Mouse (Mus musculus) hindbrain, embryonic 16.5 days (tissue): ENCODE measurements around the gene Gm49369. TPM values are rescaled to one million over a fixed set of nuclear protein-coding genes. Genes with fewer than 3 reads are reported as not detected.
"Not testable (repeated sequence)": the region's sequence is repeated elsewhere in the genome, so short reads cannot be mapped to it uniquely, and the experiment has no call there.

Source experiments
- ATAC-seq: fragments of 200-750 bp; cut with Nextera tagmentation; 2 replicates; pipeline ENCODE4 v1.8.0; 2017; ENCODE audit warnings: moderate TSS enrichment, moderate library complexity
- H3K27ac ChIP-seq: fragments of 300-500 bp; sonication (generic); 2 replicates; pipeline ENCODE4 v1.5.1; 2014; ENCODE audit warnings: low read depth, mild to moderate bottlenecking, control low read depth, low read length, moderate library complexity
- H3K27me3 ChIP-seq: fragments of 300-500 bp; sonication (generic); replicated peaks from 2 replicates; pipeline ENCODE4 v1.6.1; 2014; ENCODE audit warnings: low read length; ENCODE audit not compliant: control insufficient read depth, insufficient read depth
- H3K36me3 ChIP-seq: fragments of 300-500 bp; sonication (generic); 2 replicates; pipeline ENCODE4 v1.6.1; 2014; ENCODE audit warnings: mild to moderate bottlenecking, low read length, moderate library complexity, mixed read lengths; ENCODE audit not compliant: control insufficient read depth, insufficient read depth
- H3K4me1 ChIP-seq: fragments of 300-500 bp; sonication (generic); 2 replicates; pipeline ENCODE4 v1.6.1; 2014; ENCODE audit warnings: low read depth, low read length; ENCODE audit not compliant: control insufficient read depth, insufficient read depth
- H3K4me2 ChIP-seq: fragments of 300-500 bp; sonication (generic); 2 replicates; pipeline ENCODE4 v1.6.1; 2014; ENCODE audit warnings: mild to moderate bottlenecking, low read length, control low read depth, moderate library complexity
- H3K4me3 ChIP-seq: fragments of 300-500 bp; sonication (generic); 2 replicates; pipeline ENCODE4 v1.5.1; 2014; ENCODE audit warnings: mild to moderate bottlenecking, low read length, control low read depth, moderate library complexity
- H3K9ac ChIP-seq: fragments of 300-500 bp; sonication (generic); 2 replicates; pipeline ENCODE4 v1.6.1; 2014; ENCODE audit warnings: low read depth, mild to moderate bottlenecking, control low read depth, low read length, moderate library complexity
- H3K9me3 ChIP-seq: fragments of 300-500 bp; sonication (generic); 2 replicates; pipeline ENCODE4 v1.6.1; 2014; ENCODE audit warnings: mild to moderate bottlenecking, low read length, moderate library complexity; ENCODE audit not compliant: control insufficient read depth
- WGBS: fragments of 180-500 bp; shearing (Covaris S2); extraction: QIAGEN DNeasy Blood & Tissue Kit; methylation state at CpG from one replicate; pipeline ENCODE4 v1.1.7; 2014; 5-methylcytosine and 5-hydroxymethylcytosine counted together
- polyA plus RNA-seq: library from polyadenylated mRNA; unstranded; fragments of >200 nt; fragmentation: Nextera tagmentation; extraction: Ambion mirVana; gene quantifications from 2 replicates; pipeline ENCODE4 v1.2.1, GENCODE M21; 2015

The Gm49369 gene
- polyA plus RNA-seq, 1 experiment from 2014 or later, result 6.4 TPM

DNA sequence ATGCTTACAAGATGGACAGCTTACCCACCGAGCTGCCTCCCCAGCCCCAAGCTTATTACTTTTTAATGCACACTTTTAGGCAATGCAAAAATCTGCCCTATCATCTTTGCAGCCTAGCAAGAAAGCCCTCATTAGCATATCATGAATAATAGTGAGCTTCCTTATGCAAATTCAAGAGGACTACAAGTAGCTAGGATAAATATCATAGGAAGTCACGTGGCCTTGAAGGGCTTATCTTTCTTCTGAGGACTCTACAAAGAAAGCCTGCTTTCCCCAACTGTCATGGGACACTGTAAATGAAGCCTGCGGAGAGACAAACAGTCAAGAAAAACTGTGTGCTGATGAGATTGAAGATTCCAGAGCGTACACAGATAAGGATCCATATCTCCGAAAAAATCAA is 30.9 kb downstream of the Gm49369 start:
- Histone ChIP-seq H3K9me3 (no peaks in the 10 kb centered on the region), H3K9ac (no peak overlapping the region), H3K36me3 (no peaks in the 10 kb centered on the region), H3K27me3 (no peaks in the 10 kb centered on the region), H3K4me2 (no peak overlapping the region), H3K27ac (no peak overlapping the region), H3K4me3 (no peak overlapping the region), H3K4me1 (peaks cover 4% of the 10 kb centered on the region; the same call in 1 of the 2 replicates)
- WGBS, result 61% methylated on average over 5 of the region's 5 CpGs
- no peak for ATAC-seq

DNA sequence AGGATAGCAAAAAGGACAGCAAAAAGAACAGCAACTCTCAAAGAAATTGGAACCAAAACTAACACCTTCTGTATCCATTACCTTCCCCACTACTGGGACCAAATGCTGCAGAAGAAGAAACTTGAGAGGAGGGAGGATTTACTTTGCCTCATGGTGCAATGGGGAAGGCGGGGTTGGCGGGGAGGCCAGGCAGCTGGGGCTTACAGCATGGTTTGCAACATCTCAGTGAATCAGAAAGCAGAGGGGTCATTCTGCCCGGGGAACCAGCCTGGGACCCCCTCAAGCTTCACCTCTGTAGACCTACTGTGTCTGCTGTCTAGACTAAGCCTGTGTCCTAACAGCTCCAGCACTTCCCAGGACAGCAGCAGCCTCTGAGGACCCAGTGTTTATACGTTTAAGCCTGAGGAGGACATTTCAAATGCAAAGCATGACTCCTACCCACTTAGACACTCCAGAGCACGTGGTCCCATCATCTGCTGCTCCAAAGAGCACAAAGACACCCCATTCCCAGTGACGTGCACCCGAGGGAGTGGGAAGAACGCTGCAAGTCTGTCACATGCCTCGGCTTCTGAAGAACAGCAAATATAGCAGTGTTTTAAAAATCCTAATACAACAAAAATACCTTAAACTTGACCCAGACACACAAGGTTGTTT is 33.0 kb downstream of the Gm49369 start:
- H3K36me3 ChIP-seq, result no peaks in the 10 kb centered on the region
- no peaks in the 10 kb centered on the region for H3K27me3 ChIP-seq
- H3K9ac ChIP-seq, result peak overlapping the region; percentile 6; the same call in 1 of the 2 replicates
- 20% methylated on average over 9 of the region's 9 CpGs for WGBS
- H3K4me1 ChIP-seq, result peaks cover 4% of the 10 kb centered on the region; the same call in 1 of the 2 replicates
- no peak overlapping the region for H3K4me3 ChIP-seq
- peak; percentile 87 for ATAC-seq
- H3K4me2 ChIP-seq, result no peak overlapping the region; the same call in 1 of the 2 replicates
- H3K9me3 ChIP-seq, result no peaks in the 10 kb centered on the region
- H3K27ac ChIP-seq, result no peak overlapping the region

DNA sequence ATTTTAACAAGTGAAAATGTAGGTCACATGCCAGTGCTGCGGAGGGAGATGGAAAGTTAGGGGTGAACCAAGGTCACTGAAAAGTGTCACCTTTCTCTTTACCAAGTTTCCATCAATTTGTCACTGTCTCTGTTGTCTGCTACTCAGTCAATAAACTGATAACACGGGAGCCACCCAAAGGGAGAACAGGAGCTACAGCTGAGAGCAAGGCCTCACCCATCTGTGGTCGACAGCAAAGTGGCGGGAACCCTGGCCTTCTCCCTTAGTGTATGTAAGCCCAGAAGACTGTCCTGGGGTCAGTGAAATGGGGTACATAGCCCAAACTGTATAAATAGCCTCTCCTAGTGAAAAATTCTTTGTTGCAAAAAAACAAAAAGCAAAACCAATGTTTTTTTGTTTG is 34.9 kb downstream of the Gm49369 start:
- Histone ChIP-seq H3K27ac (no peak overlapping the region), H3K4me2 (no peak overlapping the region), H3K36me3 (no peaks in the 10 kb centered on the region), H3K4me3 (no peak overlapping the region), H3K4me1 (peaks cover 4% of the 10 kb centered on the region; the same call in 1 of the 2 replicates), H3K9me3 (no peaks in the 10 kb centered on the region), H3K27me3 (no peaks in the 10 kb centered on the region), H3K9ac (no peak overlapping the region)
- no peak for ATAC-seq
- WGBS, result 86% methylated on average over 4 of the region's 4 CpGs

DNA sequence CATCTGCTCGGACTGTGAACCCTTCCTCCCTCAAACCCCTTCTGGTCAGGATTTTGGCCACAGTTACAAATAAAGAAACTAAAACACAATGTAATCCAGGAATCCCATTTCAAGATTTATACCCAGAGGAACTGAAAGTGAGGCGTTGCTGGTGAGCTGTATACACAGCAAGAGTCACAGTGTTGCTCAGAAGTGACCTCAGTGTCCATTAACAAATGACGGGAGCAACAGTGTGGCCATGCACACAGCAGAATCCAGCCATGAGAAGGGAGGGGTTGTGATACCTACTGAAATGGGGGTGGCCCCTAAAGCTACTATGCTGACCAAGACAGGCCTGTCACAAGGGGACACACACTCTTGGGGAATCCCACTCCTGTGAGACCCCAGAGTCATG is 40.2 kb downstream of the Gm49369 start:
- H3K4me1 ChIP-seq, result no peaks in the 10 kb centered on the region

DNA sequence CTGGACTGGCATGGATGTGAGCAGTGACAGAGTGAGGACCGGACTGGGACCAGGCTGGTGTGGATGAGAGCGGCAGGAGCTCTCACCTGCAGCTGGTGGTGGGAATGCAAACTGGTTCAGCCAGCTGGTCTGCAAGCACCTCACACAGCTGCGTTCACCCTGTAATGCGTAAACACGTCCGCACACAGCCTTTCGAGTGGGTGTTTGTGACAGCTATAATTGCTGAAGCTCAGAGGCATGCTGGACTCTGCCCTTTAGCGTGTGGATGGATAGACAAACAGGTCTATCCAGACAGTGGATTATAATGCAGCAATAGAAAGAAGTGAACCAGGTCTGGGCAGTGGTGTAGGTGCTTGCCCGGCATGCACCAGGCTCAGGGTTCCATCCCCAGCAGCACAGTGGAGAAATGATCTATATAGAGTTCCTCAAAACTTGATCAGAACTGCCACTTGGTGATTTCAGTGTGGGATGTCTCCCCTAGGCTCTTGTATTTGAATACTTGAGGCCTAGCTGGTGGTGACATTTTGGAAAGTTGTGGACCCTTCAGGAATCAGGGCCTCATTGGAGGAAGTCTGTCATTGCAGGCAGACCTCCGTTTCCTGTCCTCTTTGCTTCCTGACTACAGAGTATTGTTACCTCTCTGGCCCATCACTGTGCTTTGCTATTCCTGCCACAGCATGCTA is 40.8 kb downstream of the Gm49369 start:
- Histone ChIP-seq H3K4me3 (no peak overlapping the region), H3K9ac (no peak overlapping the region), H3K9me3 (no peaks in the 10 kb centered on the region), H3K36me3 (no peaks in the 10 kb centered on the region), H3K27ac (no peak overlapping the region), H3K4me1 (no peaks in the 10 kb centered on the region), H3K4me2 (no peak overlapping the region), H3K27me3 (no peaks in the 10 kb centered on the region)
- 85% methylated on average over 10 of the region's 10 CpGs for WGBS
- ATAC-seq, result no peak

More for the DNA sequence above, 40.2 kb downstream of the Gm49369 start:
- Histone ChIP-seq H3K27ac (no peak overlapping the region), H3K27me3 (no peaks in the 10 kb centered on the region), H3K9me3 (no peaks in the 10 kb centered on the region), H3K9ac (no peak overlapping the region), H3K4me2 (no peak overlapping the region), H3K4me3 (no peak overlapping the region), H3K36me3 (no peaks in the 10 kb centered on the region)
- 72% methylated on average over 3 of the region's 3 CpGs for WGBS
- ATAC-seq, result no peak

DNA sequence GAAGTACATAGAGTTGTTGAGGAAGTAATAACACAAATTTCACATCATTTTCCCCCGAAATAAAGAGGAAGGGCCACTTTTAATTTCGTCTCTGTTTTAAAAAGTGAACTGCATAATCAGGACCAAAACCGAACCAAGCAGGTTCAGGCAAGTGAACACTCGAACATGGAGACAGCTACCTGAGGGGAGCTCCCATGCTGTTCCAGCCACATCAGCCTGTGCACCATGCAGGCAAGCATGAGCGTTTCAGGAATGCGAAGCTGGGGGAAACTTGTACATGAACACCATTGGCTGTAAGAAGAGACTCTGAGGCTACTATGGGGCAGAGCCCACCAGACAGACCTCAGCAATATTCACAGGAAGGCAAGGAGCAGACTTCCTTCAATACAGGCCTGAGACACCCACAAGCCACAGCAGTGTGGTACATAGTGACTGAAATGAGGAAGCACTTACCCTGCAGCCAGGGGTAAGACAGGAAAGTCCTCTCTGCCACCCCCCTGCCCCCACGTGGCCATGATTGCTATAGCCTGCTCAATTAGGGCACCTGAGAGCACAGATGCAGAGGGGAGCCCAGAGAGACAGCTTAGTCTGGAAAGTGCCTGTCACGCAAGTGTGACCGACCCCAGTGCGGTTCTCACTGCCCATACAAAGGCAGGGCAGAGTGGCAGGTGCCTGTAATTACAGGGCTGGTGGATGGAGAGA is 42.0 kb downstream of the Gm49369 start:
- Histone ChIP-seq H3K9me3 (no peaks in the 10 kb centered on the region), H3K4me1 (no peaks in the 10 kb centered on the region), H3K27me3 (no peaks in the 10 kb centered on the region), H3K36me3 (no peaks in the 10 kb centered on the region), H3K9ac (no peak overlapping the region), H3K4me2 (no peak overlapping the region), H3K27ac (no peak overlapping the region), H3K4me3 (no peak overlapping the region)
- ATAC-seq, result no peak
- 52% methylated on average over 10 of the region's 10 CpGs for WGBS

DNA sequence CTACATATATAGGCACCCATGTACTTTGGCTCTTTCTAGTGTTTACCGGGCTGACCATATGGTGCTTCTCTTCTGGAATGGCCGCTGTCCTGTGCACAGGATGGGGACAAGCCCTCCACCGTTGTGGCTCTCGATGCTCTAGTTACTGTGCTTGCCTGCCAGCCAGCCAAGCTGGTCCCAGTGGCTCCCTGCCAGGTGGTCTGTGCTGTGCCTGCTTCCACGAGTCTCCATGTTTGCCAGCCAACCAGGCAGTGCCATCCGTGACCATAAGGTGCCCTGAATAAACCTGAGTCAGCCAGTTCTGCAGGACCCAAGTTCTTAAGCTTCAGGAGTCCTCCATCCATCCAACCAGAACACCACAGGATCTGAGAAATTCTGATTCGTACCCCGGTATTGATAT is 47.3 kb downstream of the Gm49369 start:
- Histone ChIP-seq H3K4me2 (no peak overlapping the region), H3K9ac (no peak overlapping the region), H3K9me3 (no peaks in the 10 kb centered on the region), H3K4me1 (no peaks in the 10 kb centered on the region), H3K4me3 (no peak overlapping the region), H3K27me3 (no peaks in the 10 kb centered on the region), H3K36me3 (no peaks in the 10 kb centered on the region), H3K27ac (no peak overlapping the region)
- ATAC-seq, result no peak
- WGBS, result 79% methylated on average over 8 of the region's 8 CpGs

DNA sequence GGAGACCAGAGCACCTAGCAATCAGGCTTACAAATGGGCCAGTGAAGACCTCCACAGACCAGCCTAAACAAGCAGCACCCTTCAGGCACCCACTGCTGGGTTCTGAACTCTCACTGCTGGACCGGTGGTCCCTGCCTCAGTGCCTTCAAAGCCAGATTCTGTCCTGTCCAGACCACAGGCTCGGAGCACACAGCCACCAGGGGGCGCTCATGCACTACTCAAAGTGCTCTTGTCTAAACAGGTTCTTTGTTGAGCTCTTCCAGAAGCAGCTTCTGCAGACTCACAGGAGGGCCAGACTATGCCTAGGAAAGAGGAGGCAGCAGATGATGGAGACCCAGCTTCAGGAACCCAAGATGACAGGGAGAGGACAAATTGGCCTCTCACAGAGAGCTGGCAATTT is 48.2 kb downstream of the Gm49369 start:
- H3K36me3 ChIP-seq, result no peaks in the 10 kb centered on the region
- H3K4me3 ChIP-seq, result no peak overlapping the region
- peak; percentile 94 for ATAC-seq
- 5% methylated on average over 3 of the region's 3 CpGs for WGBS
- H3K9me3 ChIP-seq, result no peaks in the 10 kb centered on the region
- H3K4me1 ChIP-seq, result no peaks in the 10 kb centered on the region
- H3K9ac ChIP-seq, result no peak overlapping the region
- H3K27me3 ChIP-seq, result no peaks in the 10 kb centered on the region
- no peak overlapping the region for H3K4me2 ChIP-seq
- H3K27ac ChIP-seq, result no peak overlapping the region

DNA sequence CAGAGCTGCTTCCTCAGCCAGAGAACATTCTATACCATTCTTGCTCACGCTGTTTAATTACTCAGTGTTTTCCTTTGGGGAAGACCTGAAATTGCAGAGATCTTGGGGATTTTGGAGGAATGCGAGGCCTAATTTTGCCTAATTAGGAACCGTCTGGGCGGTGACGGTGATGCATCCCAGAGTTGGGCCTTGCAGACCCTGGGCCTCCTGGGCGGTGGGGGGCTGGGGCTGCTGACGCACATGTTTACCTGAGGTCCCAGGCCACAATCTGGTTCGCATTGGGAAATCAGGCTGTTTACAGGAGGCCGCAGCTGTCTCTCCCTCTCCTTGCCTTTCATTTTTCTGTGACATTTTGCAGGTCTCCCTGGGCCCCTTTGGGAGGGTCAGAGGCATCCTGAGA is 49.7 kb downstream of the Gm49369 start:
- ATAC-seq, H3K9ac ChIP-seq, H3K4me3 ChIP-seq, H3K27ac ChIP-seq, H3K36me3 ChIP-seq, H3K4me2 ChIP-seq, H3K27me3 ChIP-seq, H3K4me1 ChIP-seq, H3K9me3 ChIP-seq: not testable (repeated sequence)
- 67% methylated on average over 2 of the region's 9 CpGs for WGBS
